Mouse (Mus musculus): ENCODE measurements around the gene Rps2.
"Not testable (repeated sequence)": the region's sequence is repeated elsewhere in the genome, so short reads cannot be mapped to it uniquely, and the experiment has no call there.

Gene Rps2

GRCm38 (mm10) chr17:24706982-24707800 is 10.7 kb upstream of the Rps2 start, which contains the start of gene Tbl3:
Gene Tbl3, minus strand, starts transcription at chr17:24707660.
- peak; percentile 96 for DNase-seq

GRCm38 (mm10) chr17:24707801-24708425 is 10.0 kb upstream of the Rps2 start:
- no peak for DNase-seq

GRCm38 (mm10) chr17:24708646-24709045 is 9.3 kb upstream of the Rps2 start:
- no peak for DNase-seq

- DNase-seq: no peak
Measured at GRCm38 (mm10) chr17:24715556-24715955, 2.4 kb upstream of the Rps2 start.

GRCm38 (mm10) chr17:24716166-24716682 is 1.7 kb upstream of the Rps2 start:
- DNase-seq: no peak

GRCm38 (mm10) chr17:24718938-24719337 is 1.0 kb downstream of the Rps2 start:
- not testable (repeated sequence) for DNase-seq

GRCm38 (mm10) chr17:24719494-24720222 is 1.7 kb downstream of the Rps2 start:
- peak; percentile 99 for DNase-seq

GRCm38 (mm10) chr17:24720616-24721015 is 2.7 kb downstream of the Rps2 start:
- DNase-seq: not testable (repeated sequence)

- DNase-seq: not testable (repeated sequence)
Measured at GRCm38 (mm10) chr17:24721383-24721955, 3.6 kb downstream of the Rps2 start.

GRCm38 (mm10) chr17:24722220-24722924 is 4.5 kb downstream of the Rps2 start:
- DNase-seq: no peak

- DNase-seq: no peak
Measured at GRCm38 (mm10) chr17:24723122-24723880, 5.4 kb downstream of the Rps2 start.

GRCm38 (mm10) chr17:24723881-24724180 is 5.9 kb downstream of the Rps2 start:
- no peak for DNase-seq

- peak; percentile 97 for DNase-seq
Measured at GRCm38 (mm10) chr17:24724184-24724583, 6.3 kb downstream of the Rps2 start, which contains the start of gene Ndufb10. Gene Ndufb10, minus strand, starts transcription at chr17:24724478.

GRCm38 (mm10) chr17:24725637-24726390 is 7.9 kb downstream of the Rps2 start:
- DNase-seq: no peak

- DNase-seq: no peak
Measured at GRCm38 (mm10) chr17:24727618-24728017, 9.7 kb downstream of the Rps2 start, which contains the start of gene Rpl3l. Gene Rpl3l, plus strand, starts transcription at chr17:24727820.

GRCm38 (mm10) chr17:24728184-24728583 is 10.3 kb downstream of the Rps2 start:
- no peak for DNase-seq

- no peak for DNase-seq
Measured at GRCm38 (mm10) chr17:24729067-24729466, 11.2 kb downstream of the Rps2 start.

- DNase-seq: no peak
Measured at GRCm38 (mm10) chr17:24730787-24731186, 12.9 kb downstream of the Rps2 start.

- no peak for DNase-seq
Measured at GRCm38 (mm10) chr17:24732233-24732935, 14.5 kb downstream of the Rps2 start.

Data from kidney, postnatal 14 days (tissue).